Mouse (Mus musculus): ENCODE data around the gene Klkb1. TPM values are rescaled to one million over a fixed set of nuclear protein-coding genes. Genes with fewer than 3 reads are reported as not detected.

Klkb1 gene
- polyA plus RNA-seq, 1 experiment from 2014 or later, result 0.05 TPM

DNA sequence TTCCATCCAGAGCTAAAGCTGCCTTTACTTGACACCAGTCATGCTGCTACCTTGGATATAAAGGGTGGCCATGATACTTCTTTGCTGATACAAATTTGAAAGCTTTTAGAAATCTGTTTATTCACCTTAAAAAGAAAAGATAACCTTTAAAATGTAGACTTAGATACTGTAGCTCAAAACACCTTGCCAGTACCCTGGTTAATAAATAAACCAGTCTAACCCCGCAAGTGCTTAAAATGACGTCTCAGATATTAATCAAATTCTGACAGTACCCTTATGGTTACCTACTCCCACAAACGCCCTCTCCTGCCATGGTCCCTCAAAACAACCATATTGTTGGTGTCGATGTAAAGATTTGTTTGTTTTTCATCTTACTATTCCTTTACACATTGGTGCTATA lies 29.5 kb upstream of the Klkb1 start:
- no peak for ATAC-seq (ENCODE audit: low FRiP score, low TSS enrichment)
- WGBS, result 63% methylated on average over 4 of the region's 4 CpGs
- H3K36me3 ChIP-seq (ENCODE audit: control insufficient read depth, insufficient read depth, low read length), result no peaks in the 10 kb centered on the region

DNA sequence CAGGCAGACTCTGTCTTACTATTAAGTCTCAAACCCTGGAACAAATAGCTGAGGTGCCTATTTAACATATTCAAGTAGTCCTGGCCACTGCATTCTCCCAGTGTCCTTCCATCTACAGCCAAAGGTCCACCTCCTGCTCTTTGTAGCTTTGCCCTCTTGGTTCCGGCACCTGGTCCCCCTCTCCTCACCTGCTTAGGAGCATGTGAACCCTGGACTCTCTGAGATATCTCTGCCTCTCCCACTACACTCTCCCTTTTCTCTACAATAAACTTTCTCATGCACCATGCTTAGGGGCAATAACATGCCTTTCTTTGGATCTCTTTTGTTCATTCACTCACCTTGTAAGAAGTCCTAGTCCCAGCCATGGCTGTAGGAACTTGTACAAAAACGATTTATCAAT lies 26.7 kb upstream of the Klkb1 start:
- no peak overlapping the region for H3K4me2 ChIP-seq (replicated peaks; ENCODE audit: low read depth, low read length)
- H3K27me3 ChIP-seq (ENCODE audit: control insufficient read depth, insufficient read depth, low read length), result no peaks in the 10 kb centered on the region
- no peak overlapping the region for H3K27ac ChIP-seq (ENCODE audit: low read depth, low read length)
- no peak overlapping the region for H3K4me3 ChIP-seq (ENCODE audit: low read length)
- ATAC-seq (ENCODE audit: low FRiP score, low TSS enrichment), result no peak
- H3K36me3 ChIP-seq (ENCODE audit: control insufficient read depth, insufficient read depth, low read length), result no peaks in the 10 kb centered on the region
- 87% methylated on average over 2 of the region's 2 CpGs for WGBS
- H3K4me1 ChIP-seq (ENCODE audit: control insufficient read depth, insufficient read depth, low read length), result no peaks in the 10 kb centered on the region
- H3K9ac ChIP-seq (ENCODE audit: low read depth, low read length), result no peak overlapping the region
- H3K9me3 ChIP-seq (ENCODE audit: control insufficient read depth, low read length), result no peaks in the 10 kb centered on the region

More for the DNA sequence above, 29.5 kb upstream of the Klkb1 start:
- H3K4me1 ChIP-seq (ENCODE audit: control insufficient read depth, insufficient read depth, low read length), result no peaks in the 10 kb centered on the region
- no peak overlapping the region for H3K4me3 ChIP-seq (ENCODE audit: low read length)
- no peak overlapping the region for H3K9ac ChIP-seq (ENCODE audit: low read depth, low read length)
- no peak overlapping the region for H3K27ac ChIP-seq (ENCODE audit: low read depth, low read length)
- no peak overlapping the region for H3K4me2 ChIP-seq (replicated peaks; ENCODE audit: low read depth, low read length)
- H3K9me3 ChIP-seq (ENCODE audit: control insufficient read depth, low read length), result no peaks in the 10 kb centered on the region
- H3K27me3 ChIP-seq (ENCODE audit: control insufficient read depth, insufficient read depth, low read length), result no peaks in the 10 kb centered on the region

DNA sequence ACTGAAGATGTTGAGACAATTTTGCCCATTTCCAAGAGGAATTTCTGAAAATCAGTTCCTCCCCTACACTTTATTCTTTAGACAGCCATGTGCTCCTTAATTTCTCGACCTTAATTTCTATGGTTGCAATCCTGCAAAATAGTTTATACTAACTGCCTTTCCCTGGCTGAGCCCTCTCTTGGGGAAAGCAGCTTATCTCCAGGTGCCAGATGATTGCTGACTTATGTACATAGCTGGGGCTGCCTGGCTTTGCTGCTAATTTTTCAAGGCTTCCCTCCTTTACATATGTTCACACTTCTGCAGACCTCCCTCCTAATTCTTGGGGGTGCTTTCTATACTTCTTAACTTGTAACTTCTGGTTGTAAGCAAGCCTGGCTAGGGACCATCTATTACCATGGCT lies 26.3 kb upstream of the Klkb1 start:
- WGBS, result 67% methylated on average over 1 of the region's 1 CpGs
- Histone ChIP-seq H3K4me1 (ENCODE audit: control insufficient read depth, insufficient read depth, low read length) (no peaks in the 10 kb centered on the region), H3K9me3 (ENCODE audit: control insufficient read depth, low read length) (no peaks in the 10 kb centered on the region), H3K36me3 (ENCODE audit: control insufficient read depth, insufficient read depth, low read length) (no peaks in the 10 kb centered on the region), H3K27me3 (ENCODE audit: control insufficient read depth, insufficient read depth, low read length) (no peaks in the 10 kb centered on the region), H3K4me2 (replicated peaks; ENCODE audit: low read depth, low read length) (no peak overlapping the region), H3K27ac (ENCODE audit: low read depth, low read length) (no peak overlapping the region), H3K9ac (ENCODE audit: low read depth, low read length) (no peak overlapping the region), H3K4me3 (ENCODE audit: low read length) (no peak overlapping the region)
- no peak for ATAC-seq (ENCODE audit: low FRiP score, low TSS enrichment)

DNA sequence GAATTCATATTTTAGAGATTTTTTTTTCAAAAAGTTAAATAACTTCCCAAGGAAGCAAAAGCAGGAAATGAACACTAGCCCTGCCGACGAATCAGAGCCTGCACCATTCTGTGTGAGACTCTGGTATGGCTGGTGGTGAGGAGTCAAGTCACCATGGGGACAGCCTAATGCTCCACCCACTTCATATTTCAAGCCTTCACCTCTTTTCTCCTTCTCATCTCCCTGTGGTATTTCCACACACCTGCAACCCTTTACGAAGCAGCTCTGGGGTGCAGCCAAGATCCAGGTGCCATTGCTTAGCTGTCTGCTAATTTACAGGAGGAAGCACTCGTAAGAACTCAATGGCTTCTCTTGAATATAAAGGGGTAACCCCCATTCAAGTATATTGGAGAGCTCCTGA lies 16.3 kb upstream of the Klkb1 start:
- H3K27ac ChIP-seq (ENCODE audit: low read depth, low read length), result no peak overlapping the region
- no peaks in the 10 kb centered on the region for H3K4me1 ChIP-seq (ENCODE audit: control insufficient read depth, insufficient read depth, low read length)
- 78% methylated on average over 4 of the region's 4 CpGs for WGBS
- ATAC-seq (ENCODE audit: low FRiP score, low TSS enrichment), result no peak
- H3K4me3 ChIP-seq (ENCODE audit: low read length), result no peak overlapping the region
- no peaks in the 10 kb centered on the region for H3K27me3 ChIP-seq (ENCODE audit: control insufficient read depth, insufficient read depth, low read length)
- H3K9me3 ChIP-seq (ENCODE audit: control insufficient read depth, low read length), result no peaks in the 10 kb centered on the region
- no peak overlapping the region for H3K9ac ChIP-seq (ENCODE audit: low read depth, low read length)
- H3K36me3 ChIP-seq (ENCODE audit: control insufficient read depth, insufficient read depth, low read length), result no peaks in the 10 kb centered on the region
- no peak overlapping the region for H3K4me2 ChIP-seq (replicated peaks; ENCODE audit: low read depth, low read length)

DNA sequence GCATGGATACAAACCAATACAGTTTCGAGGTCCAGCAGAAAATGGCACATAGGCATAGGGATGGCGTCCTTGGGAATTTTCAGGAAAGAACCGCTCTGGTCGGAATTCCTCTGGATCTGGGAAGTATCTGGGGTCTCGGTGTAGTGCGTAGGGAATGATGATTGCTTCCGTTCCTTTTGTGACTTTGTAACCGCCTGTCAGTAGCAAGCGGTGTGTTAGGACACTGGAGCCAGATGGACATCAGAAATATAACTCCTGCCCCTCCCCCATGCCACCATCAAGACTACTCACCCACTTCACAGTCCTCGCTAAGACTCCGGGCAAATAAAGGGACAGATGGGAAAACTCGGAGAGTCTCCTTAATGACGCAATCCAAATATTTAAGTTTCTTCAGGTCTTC lies 13.7 kb upstream of the Klkb1 start, which contains the start of gene Gm45753:
Gene Gm45753, minus strand, starts transcription at position 101 of the 400 bp plus-strand sequence.
- no peak within 1 kb of the TSS for H3K9ac ChIP-seq (ENCODE audit: low read depth, low read length)
- no peaks in the 10 kb centered on the region for H3K27me3 ChIP-seq (ENCODE audit: control insufficient read depth, insufficient read depth, low read length)
- no peaks in the 10 kb centered on the region for H3K36me3 ChIP-seq (ENCODE audit: control insufficient read depth, insufficient read depth, low read length)
- 89% methylated on average over 13 of the region's 13 CpGs for WGBS
- no peak within 1 kb of the TSS for H3K4me2 ChIP-seq (replicated peaks; ENCODE audit: low read depth, low read length)
- H3K27ac ChIP-seq (ENCODE audit: low read depth, low read length), result no peak within 1 kb of the TSS
- H3K4me1 ChIP-seq (ENCODE audit: control insufficient read depth, insufficient read depth, low read length), result no peaks in the 10 kb centered on the region
- no peak within 1 kb of the TSS for H3K4me3 ChIP-seq (ENCODE audit: low read length)
- no peak for ATAC-seq (ENCODE audit: low FRiP score, low TSS enrichment)
- no peaks in the 10 kb centered on the region for H3K9me3 ChIP-seq (ENCODE audit: control insufficient read depth, low read length)

DNA sequence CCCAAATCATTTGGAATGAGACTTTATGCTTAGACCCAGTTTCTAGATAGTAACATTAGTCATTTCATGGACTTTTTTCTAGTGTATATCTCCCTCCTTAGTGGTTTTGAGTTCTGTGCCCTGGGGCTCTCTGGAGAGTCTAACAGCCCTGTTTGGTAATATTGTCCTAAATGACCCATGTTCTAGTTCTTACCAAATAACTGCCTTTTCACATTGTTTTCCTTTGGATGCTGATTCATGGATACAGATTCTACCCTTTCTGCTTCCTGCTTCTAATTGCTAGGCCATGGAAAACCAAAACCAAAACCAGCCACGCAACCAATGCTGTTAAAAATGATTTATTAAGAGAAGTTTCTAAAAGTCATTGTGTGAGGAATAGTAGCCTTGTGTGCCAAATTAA lies 10.8 kb upstream of the Klkb1 start:
- no peak overlapping the region for H3K27ac ChIP-seq (ENCODE audit: low read depth, low read length)
- H3K4me3 ChIP-seq (ENCODE audit: low read length), result no peak overlapping the region
- H3K4me1 ChIP-seq (ENCODE audit: control insufficient read depth, insufficient read depth, low read length), result no peaks in the 10 kb centered on the region
- H3K9me3 ChIP-seq (ENCODE audit: control insufficient read depth, low read length), result no peaks in the 10 kb centered on the region
- ATAC-seq (ENCODE audit: low FRiP score, low TSS enrichment), result no peak
- no peaks in the 10 kb centered on the region for H3K36me3 ChIP-seq (ENCODE audit: control insufficient read depth, insufficient read depth, low read length)
- no peak overlapping the region for H3K4me2 ChIP-seq (replicated peaks; ENCODE audit: low read depth, low read length)
- WGBS, result 37% methylated on average over 1 of the region's 1 CpGs
- H3K9ac ChIP-seq (ENCODE audit: low read depth, low read length), result no peak overlapping the region
- no peaks in the 10 kb centered on the region for H3K27me3 ChIP-seq (ENCODE audit: control insufficient read depth, insufficient read depth, low read length)

DNA sequence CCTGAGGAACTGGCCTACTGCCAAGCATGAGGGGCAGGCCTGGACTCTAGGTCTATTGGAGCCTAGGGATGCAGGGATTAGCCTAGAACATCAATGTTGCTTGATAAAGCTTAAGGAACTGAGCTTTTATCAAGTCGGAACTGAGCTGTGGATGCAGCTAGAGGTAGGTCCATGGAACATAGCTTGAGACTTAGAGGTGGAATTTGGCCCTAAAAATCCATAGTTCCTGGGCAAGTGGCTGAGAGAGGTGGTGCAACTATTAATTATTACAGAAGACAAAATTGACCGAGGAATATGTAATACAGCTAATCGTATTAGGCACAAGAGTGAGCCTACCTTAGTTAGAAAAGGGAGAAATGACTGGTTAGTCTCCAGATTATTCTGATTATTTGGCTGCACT lies 9.7 kb upstream of the Klkb1 start:
- H3K4me1 ChIP-seq (ENCODE audit: control insufficient read depth, insufficient read depth, low read length), result no peaks in the 10 kb centered on the region
- H3K27ac ChIP-seq (ENCODE audit: low read depth, low read length), result no peak overlapping the region
- WGBS, result 88% methylated on average over 3 of the region's 3 CpGs
- no peak overlapping the region for H3K4me3 ChIP-seq (ENCODE audit: low read length)
- no peaks in the 10 kb centered on the region for H3K9me3 ChIP-seq (ENCODE audit: control insufficient read depth, low read length)
- no peak overlapping the region for H3K4me2 ChIP-seq (replicated peaks; ENCODE audit: low read depth, low read length)
- no peak for ATAC-seq (ENCODE audit: low FRiP score, low TSS enrichment)
- no peaks in the 10 kb centered on the region for H3K36me3 ChIP-seq (ENCODE audit: control insufficient read depth, insufficient read depth, low read length)
- H3K27me3 ChIP-seq (ENCODE audit: control insufficient read depth, insufficient read depth, low read length), result no peaks in the 10 kb centered on the region
- H3K9ac ChIP-seq (ENCODE audit: low read depth, low read length), result no peak overlapping the region

DNA sequence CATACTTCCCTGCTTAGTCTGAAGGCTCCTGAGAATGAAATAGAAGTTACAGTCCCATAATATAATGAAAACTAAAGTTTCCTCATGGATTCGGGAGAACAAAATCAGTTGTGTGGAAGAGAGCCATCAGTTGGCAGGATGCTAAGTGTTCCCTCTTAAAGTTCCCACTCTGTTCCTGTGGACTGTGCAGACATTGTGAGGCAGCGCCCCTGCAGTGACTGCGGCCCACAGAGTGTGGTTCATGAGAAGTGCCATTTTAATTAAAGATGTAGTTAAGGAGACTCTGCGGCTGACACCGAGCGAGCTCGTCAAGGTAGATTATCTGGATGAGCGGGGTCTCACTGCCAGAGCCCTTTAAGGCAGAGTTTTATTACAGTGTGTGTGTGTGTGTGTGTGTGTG lies 7.7 kb upstream of the Klkb1 start:
- no peak overlapping the region for H3K4me2 ChIP-seq (replicated peaks; ENCODE audit: low read depth, low read length)
- H3K4me1 ChIP-seq (ENCODE audit: control insufficient read depth, insufficient read depth, low read length), result no peaks in the 10 kb centered on the region
- no peaks in the 10 kb centered on the region for H3K27me3 ChIP-seq (ENCODE audit: control insufficient read depth, insufficient read depth, low read length)
- H3K27ac ChIP-seq (ENCODE audit: low read depth, low read length), result no peak overlapping the region
- H3K9ac ChIP-seq (ENCODE audit: low read depth, low read length), result no peak overlapping the region
- H3K4me3 ChIP-seq (ENCODE audit: low read length), result no peak overlapping the region
- WGBS, result 55% methylated on average over 8 of the region's 8 CpGs
- no peaks in the 10 kb centered on the region for H3K9me3 ChIP-seq (ENCODE audit: control insufficient read depth, low read length)
- no peaks in the 10 kb centered on the region for H3K36me3 ChIP-seq (ENCODE audit: control insufficient read depth, insufficient read depth, low read length)
- no peak for ATAC-seq (ENCODE audit: low FRiP score, low TSS enrichment)

DNA sequence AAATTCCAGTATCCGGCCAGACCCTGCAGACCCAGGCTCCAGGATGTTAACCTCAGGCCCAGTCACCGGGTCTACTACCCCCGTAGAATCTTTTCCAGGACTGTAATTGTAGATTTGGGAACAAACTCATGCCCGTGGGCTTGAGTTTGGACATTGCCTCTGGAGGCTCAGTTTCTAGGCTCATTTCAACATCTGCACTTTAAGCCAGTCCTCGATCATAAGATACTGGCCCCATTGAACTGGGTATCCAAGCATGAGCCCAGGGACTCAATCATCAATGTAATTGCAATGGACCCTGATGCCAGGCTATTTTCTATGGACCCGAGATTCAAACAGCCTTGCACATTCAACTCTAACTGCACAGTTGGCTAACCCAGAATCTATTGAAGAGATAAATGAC lies 617 bp upstream of the Klkb1 start:
- no peak for ATAC-seq (ENCODE audit: low FRiP score, low TSS enrichment)
- WGBS, result 88% methylated on average over 6 of the region's 6 CpGs
- no peak overlapping the region for H3K27ac ChIP-seq (ENCODE audit: low read depth, low read length)

DNA sequence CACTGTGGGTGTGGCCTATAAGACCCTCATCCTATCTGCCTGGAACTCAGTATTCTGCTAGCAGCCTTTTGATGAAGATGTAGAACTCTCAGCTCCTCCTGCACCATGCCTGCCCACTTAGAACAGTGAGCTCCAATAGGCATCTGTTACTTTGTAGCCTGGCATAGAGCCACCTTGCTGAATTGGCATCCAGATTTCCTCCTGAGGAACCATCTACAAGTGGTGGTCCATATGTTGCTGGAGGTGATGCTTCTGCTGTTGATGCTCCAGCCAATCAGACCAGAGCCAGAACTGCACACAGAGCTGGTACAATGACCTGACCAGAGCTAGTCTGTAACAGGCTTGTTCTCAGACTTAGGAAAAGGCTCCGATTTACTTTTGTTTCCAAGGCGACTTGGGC lies 2.9 kb downstream of the Klkb1 start:
- ATAC-seq (ENCODE audit: low FRiP score, low TSS enrichment), result no peak
- Histone ChIP-seq H3K4me2 (replicated peaks; ENCODE audit: low read depth, low read length) (no peak overlapping the region), H3K4me3 (ENCODE audit: low read length) (no peak overlapping the region), H3K27ac (ENCODE audit: low read depth, low read length) (no peak overlapping the region), H3K4me1 (ENCODE audit: control insufficient read depth, insufficient read depth, low read length) (no peaks in the 10 kb centered on the region), H3K9ac (ENCODE audit: low read depth, low read length) (no peak overlapping the region), H3K27me3 (ENCODE audit: control insufficient read depth, insufficient read depth, low read length) (no peaks in the 10 kb centered on the region), H3K36me3 (ENCODE audit: control insufficient read depth, insufficient read depth, low read length) (no peaks in the 10 kb centered on the region), H3K9me3 (ENCODE audit: control insufficient read depth, low read length) (no peaks in the 10 kb centered on the region)
- 88% methylated on average over 2 of the region's 2 CpGs for WGBS

More for the DNA sequence above, 617 bp upstream of the Klkb1 start:
- Histone ChIP-seq H3K9me3 (ENCODE audit: control insufficient read depth, low read length) (no peaks in the 10 kb centered on the region), H3K4me1 (ENCODE audit: control insufficient read depth, insufficient read depth, low read length) (no peaks in the 10 kb centered on the region), H3K4me3 (ENCODE audit: low read length) (no peak overlapping the region), H3K27me3 (ENCODE audit: control insufficient read depth, insufficient read depth, low read length) (no peaks in the 10 kb centered on the region), H3K9ac (ENCODE audit: low read depth, low read length) (no peak overlapping the region), H3K4me2 (replicated peaks; ENCODE audit: low read depth, low read length) (no peak overlapping the region), H3K36me3 (ENCODE audit: control insufficient read depth, insufficient read depth, low read length) (no peaks in the 10 kb centered on the region)
